Mouse (Mus musculus): ENCODE measurements around the gene Fmo4. TPM values are rescaled to one million over a fixed set of nuclear protein-coding genes. Genes with fewer than 3 reads are reported as not detected.
"Not testable (repeated sequence)": the region's sequence is repeated elsewhere in the genome, so short reads cannot be mapped to it uniquely, and the experiment has no call there.

The Fmo4 gene
- total and polyA plus RNA-seq, 2 experiments from 2014 or later: 0.52 to 1.1 TPM

DNA sequence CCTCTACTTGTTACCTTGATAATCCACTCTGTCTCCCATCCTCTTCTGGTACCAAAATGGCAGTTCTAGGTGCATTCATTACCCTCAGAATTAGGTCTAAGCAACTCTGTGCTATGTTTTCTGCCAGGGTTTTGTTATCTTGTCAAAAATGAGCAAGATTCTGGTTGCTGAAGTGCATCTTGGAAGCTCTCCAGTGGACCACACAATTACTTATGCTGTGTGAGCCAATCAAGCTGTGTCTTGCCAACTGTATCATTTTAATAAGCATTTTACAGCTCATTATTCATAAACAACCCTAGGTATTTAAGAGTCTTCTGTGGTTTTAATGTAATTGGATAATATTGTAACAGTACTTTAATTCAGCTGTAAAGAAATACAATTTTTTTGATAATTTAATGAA lies 17.3 kb downstream of the Fmo4 start:
- DNase-seq (ENCODE audit: low spot score): peak; percentile 59
- peaks cover 4% of the 10 kb centered on the region; the same call in 1 of the 2 replicates for H3K4me1 ChIP-seq (ENCODE audit: insufficient read depth, low read length)

DNA sequence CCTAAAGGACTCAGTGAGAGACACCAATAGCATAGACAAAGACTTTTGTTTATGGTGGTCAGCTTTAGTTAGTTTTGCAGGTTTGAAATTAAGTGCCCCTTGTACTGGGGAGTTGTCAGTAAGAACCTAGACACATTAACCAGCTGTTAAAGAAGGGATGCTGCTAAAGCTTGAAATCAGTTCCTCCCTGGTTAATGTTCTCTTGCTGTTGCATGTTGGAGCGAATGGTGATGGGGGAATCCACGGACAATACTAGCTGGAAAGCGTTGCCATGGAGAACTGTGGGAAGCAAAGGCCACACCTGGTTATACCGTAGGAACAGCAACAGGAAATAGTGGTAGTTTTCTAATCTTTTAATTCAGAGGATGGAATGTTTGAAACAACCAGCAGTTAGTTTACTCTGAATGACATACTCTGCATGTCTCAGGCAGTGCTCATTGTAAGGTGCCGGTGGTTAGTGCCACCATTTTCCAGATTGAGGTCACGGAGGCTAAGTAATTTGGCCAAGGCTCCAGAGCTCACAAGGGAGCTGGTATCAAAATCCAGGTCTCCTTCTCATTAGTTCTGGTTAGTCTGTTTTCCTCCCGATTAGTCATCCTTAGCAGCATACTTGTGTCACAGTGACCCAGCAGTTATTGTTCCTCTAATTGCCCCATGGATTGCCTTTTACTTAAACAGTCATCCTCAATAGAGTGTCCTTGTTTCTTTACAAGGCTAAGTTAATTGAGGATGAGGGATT lies 21.3 kb downstream of the Fmo4 start:
- Histone ChIP-seq H3K27ac (no peak overlapping the region), H3K36me3 (ENCODE audit: insufficient read depth, low read length) (no peaks in the 10 kb centered on the region), H3K4me2 (ENCODE audit: low read depth, low read length) (no peak overlapping the region), H3K4me3 (ENCODE audit: low read length) (no peak overlapping the region), H3K4me1 (ENCODE audit: insufficient read depth, low read length) (peaks cover 4% of the 10 kb centered on the region; the same call in 1 of the 2 replicates), H3K9ac (replicated peaks; ENCODE audit: low read length) (no peak overlapping the region), H3K9me3 (ENCODE audit: low read length) (no peaks in the 10 kb centered on the region), H3K27me3 (ENCODE audit: insufficient read depth, low read length) (no peaks in the 10 kb centered on the region)
- ATAC-seq (no peak), DNase-seq (ENCODE audit: low spot score) (peak; percentile 4)
- TF ChIP-seq CTCF (IDR thresholded peaks at IDR 0.05; ENCODE audit: low read depth): no peak
- WGBS: 42% methylated on average over 7 of the region's 7 CpGs

More for the DNA sequence above, 17.3 kb downstream of the Fmo4 start:
- no peak for ATAC-seq
- TF ChIP-seq CTCF (IDR thresholded peaks at IDR 0.05; ENCODE audit: low read depth): no peak
- Histone ChIP-seq H3K36me3 (ENCODE audit: insufficient read depth, low read length) (no peaks in the 10 kb centered on the region), H3K4me2 (ENCODE audit: low read depth, low read length) (no peak overlapping the region), H3K27ac (no peak overlapping the region), H3K9me3 (ENCODE audit: low read length) (no peaks in the 10 kb centered on the region), H3K27me3 (ENCODE audit: insufficient read depth, low read length) (no peaks in the 10 kb centered on the region), H3K4me3 (ENCODE audit: low read length) (no peak overlapping the region), H3K9ac (replicated peaks; ENCODE audit: low read length) (no peak overlapping the region)

- no peaks in the 10 kb centered on the region for H3K9me3 ChIP-seq (ENCODE audit: low read length)
- H3K4me2 ChIP-seq (ENCODE audit: low read depth, low read length): no peak overlapping the region
- H3K27ac ChIP-seq: no peak overlapping the region
- no peak overlapping the region for H3K4me3 ChIP-seq (ENCODE audit: low read length)
- H3K36me3 ChIP-seq (ENCODE audit: insufficient read depth, low read length): no peaks in the 10 kb centered on the region
- no peaks in the 10 kb centered on the region for H3K4me1 ChIP-seq (ENCODE audit: insufficient read depth, low read length)
- no peak overlapping the region for H3K9ac ChIP-seq (replicated peaks; ENCODE audit: low read length)
- no peak for ATAC-seq
- no peak for DNase-seq (ENCODE audit: low spot score)
- H3K27me3 ChIP-seq (ENCODE audit: insufficient read depth, low read length): no peaks in the 10 kb centered on the region
- WGBS: 65% methylated on average over 4 of the region's 4 CpGs
- TF ChIP-seq CTCF (IDR thresholded peaks at IDR 0.05; ENCODE audit: low read depth): no peak
Measured at GRCm38 (mm10) chr1:162785222-162785621, 28.6 kb downstream of the Fmo4 start.

- no peaks in the 10 kb centered on the region for H3K9me3 ChIP-seq (ENCODE audit: low read length)
- DNase-seq (ENCODE audit: low spot score) (no peak), ATAC-seq (no peak)
- no peaks in the 10 kb centered on the region for H3K4me1 ChIP-seq (ENCODE audit: insufficient read depth, low read length)
- WGBS: 75% methylated on average over 7 of the region's 7 CpGs
- H3K27me3 ChIP-seq (ENCODE audit: insufficient read depth, low read length): no peaks in the 10 kb centered on the region
- H3K9ac ChIP-seq (replicated peaks; ENCODE audit: low read length): no peak overlapping the region
- H3K36me3 ChIP-seq (ENCODE audit: insufficient read depth, low read length): no peaks in the 10 kb centered on the region
- no peak for TF ChIP-seq CTCF (IDR thresholded peaks at IDR 0.05; ENCODE audit: low read depth)
- H3K4me3 ChIP-seq (ENCODE audit: low read length): no peak overlapping the region
- H3K27ac ChIP-seq: no peak overlapping the region
- no peak overlapping the region for H3K4me2 ChIP-seq (ENCODE audit: low read depth, low read length)
Measured at GRCm38 (mm10) chr1:162783669-162784248, 30.0 kb downstream of the Fmo4 start.

- TF ChIP-seq CTCF (IDR thresholded peaks at IDR 0.05; ENCODE audit: low read depth): peak; percentile 15; the same call in 1 of the 2 replicates
- H3K27ac ChIP-seq; H3K4me3 ChIP-seq (ENCODE audit: low read length); H3K4me1 ChIP-seq (ENCODE audit: insufficient read depth, low read length); ATAC-seq; H3K9me3 ChIP-seq (ENCODE audit: low read length); H3K9ac ChIP-seq (replicated peaks; ENCODE audit: low read length); H3K4me2 ChIP-seq (ENCODE audit: low read depth, low read length); H3K36me3 ChIP-seq (ENCODE audit: insufficient read depth, low read length); DNase-seq (ENCODE audit: low spot score); H3K27me3 ChIP-seq (ENCODE audit: insufficient read depth, low read length): not testable (repeated sequence)
- WGBS: 87% methylated on average over 2 of the region's 2 CpGs
Measured at GRCm38 (mm10) chr1:162781035-162781434, 32.7 kb downstream of the Fmo4 start.

- no peaks in the 10 kb centered on the region for H3K36me3 ChIP-seq (ENCODE audit: insufficient read depth, low read length)
- H3K27ac ChIP-seq: no peak overlapping the region
- H3K27me3 ChIP-seq (ENCODE audit: insufficient read depth, low read length): no peaks in the 10 kb centered on the region
- DNase-seq (ENCODE audit: low spot score): no peak
- TF ChIP-seq CTCF (IDR thresholded peaks at IDR 0.05; ENCODE audit: low read depth): no peak
- no peak for ATAC-seq
- H3K9me3 ChIP-seq (ENCODE audit: low read length): no peaks in the 10 kb centered on the region
- no peak overlapping the region for H3K9ac ChIP-seq (replicated peaks; ENCODE audit: low read length)
- H3K4me3 ChIP-seq (ENCODE audit: low read length): no peak overlapping the region
- H3K4me2 ChIP-seq (ENCODE audit: low read depth, low read length): no peak overlapping the region
- 90% methylated on average over 5 of the region's 5 CpGs for WGBS
- no peaks in the 10 kb centered on the region for H3K4me1 ChIP-seq (ENCODE audit: insufficient read depth, low read length)
Measured at GRCm38 (mm10) chr1:162777943-162778538, 35.7 kb downstream of the Fmo4 start.

DNA sequence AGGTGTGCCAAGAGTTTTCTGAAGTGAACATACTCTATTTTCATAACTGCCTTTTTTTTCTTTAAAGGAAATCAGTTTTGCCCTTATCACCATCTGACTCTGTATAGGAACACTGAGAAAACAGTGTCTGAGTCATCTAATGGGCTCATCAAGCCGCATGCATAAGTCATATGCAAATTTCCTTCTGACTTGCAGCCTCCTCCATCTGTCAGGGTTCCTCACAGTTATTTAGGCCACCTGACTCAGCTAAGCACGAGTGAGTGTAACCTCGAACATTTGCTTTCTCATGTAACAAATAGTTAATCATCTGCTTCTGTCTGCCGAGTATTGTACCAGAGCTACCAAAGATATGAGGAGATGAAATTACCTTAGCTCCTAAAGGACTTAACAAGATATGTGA lies 40.1 kb downstream of the Fmo4 start:
- DNase-seq (ENCODE audit: low spot score): no peak
- no peak for TF ChIP-seq CTCF (IDR thresholded peaks at IDR 0.05; ENCODE audit: low read depth)
- no peaks in the 10 kb centered on the region for H3K9me3 ChIP-seq (ENCODE audit: low read length)
- H3K4me3 ChIP-seq (ENCODE audit: low read length): no peak overlapping the region
- WGBS: 46% methylated on average over 4 of the region's 4 CpGs
- H3K27me3 ChIP-seq (ENCODE audit: insufficient read depth, low read length): no peaks in the 10 kb centered on the region
- H3K4me1 ChIP-seq (ENCODE audit: insufficient read depth, low read length): no peaks in the 10 kb centered on the region
- H3K9ac ChIP-seq (replicated peaks; ENCODE audit: low read length): no peak overlapping the region
- no peak overlapping the region for H3K4me2 ChIP-seq (ENCODE audit: low read depth, low read length)
- H3K36me3 ChIP-seq (ENCODE audit: insufficient read depth, low read length): no peaks in the 10 kb centered on the region
- no peak for ATAC-seq
- H3K27ac ChIP-seq: no peak overlapping the region
